Mouse (Mus musculus): ENCODE measurements around the gene Lrp10. TPM values are rescaled to one million over a fixed set of nuclear protein-coding genes. Genes with fewer than 3 reads are reported as not detected.

Lrp10 gene
- polyA plus RNA-seq, 2 experiments: 40.9 to 45.7 TPM

DNA sequence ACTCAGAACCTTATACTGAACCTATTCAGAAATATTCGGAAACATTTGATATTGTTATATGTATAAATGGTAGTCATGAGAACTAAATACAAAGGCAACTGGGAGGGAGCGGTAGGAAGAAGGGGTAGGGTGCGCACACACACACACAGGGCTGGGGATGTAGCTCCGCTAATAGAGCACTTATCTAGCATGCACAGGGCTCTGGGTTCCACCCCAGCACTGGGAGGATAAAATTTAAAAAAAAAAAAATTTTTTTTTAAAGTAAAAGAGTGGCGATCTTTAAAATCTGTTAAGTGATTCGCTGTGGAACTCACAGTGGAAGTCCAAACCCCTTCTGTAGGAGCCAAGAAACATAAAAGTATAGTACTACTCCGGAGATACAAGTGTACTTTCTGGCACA, 22.0 kb downstream of the Lrp10 start:
- H3K36me3 ChIP-seq (ENCODE audit: control insufficient read depth, insufficient read depth, low read length): no peaks in the 10 kb centered on the region
- no peak overlapping the region for H3K27ac ChIP-seq (replicated peaks; ENCODE audit: low read depth, low read length)
- no peak for TF ChIP-seq POLR2A (IDR thresholded peaks at IDR 0.05; ENCODE audit: borderline replicate concordance, extremely low read depth, insufficient read depth, insufficient read length)
- H3K4me3 ChIP-seq (replicated peaks; ENCODE audit: low read length): no peak overlapping the region
- DNase-seq (ENCODE audit: low spot score) (no peak), ATAC-seq (ENCODE audit: low FRiP score, low read depth) (no peak)
- no peaks in the 10 kb centered on the region for H3K27me3 ChIP-seq (ENCODE audit: control insufficient read depth, insufficient read depth, low read length)
- H3K4me1 ChIP-seq (ENCODE audit: control insufficient read depth, insufficient read depth, low read length): no peaks in the 10 kb centered on the region
- H3K4me2 ChIP-seq (replicated peaks; ENCODE audit: low read depth, low read length, severe bottlenecking): no peak overlapping the region
- WGBS: 84% methylated on average over 7 of the region's 7 CpGs
- no peak overlapping the region for H3K9ac ChIP-seq (ENCODE audit: low read depth, low read length, severe bottlenecking)
- H3K9me3 ChIP-seq (ENCODE audit: control insufficient read depth, low read length): no peaks in the 10 kb centered on the region

DNA sequence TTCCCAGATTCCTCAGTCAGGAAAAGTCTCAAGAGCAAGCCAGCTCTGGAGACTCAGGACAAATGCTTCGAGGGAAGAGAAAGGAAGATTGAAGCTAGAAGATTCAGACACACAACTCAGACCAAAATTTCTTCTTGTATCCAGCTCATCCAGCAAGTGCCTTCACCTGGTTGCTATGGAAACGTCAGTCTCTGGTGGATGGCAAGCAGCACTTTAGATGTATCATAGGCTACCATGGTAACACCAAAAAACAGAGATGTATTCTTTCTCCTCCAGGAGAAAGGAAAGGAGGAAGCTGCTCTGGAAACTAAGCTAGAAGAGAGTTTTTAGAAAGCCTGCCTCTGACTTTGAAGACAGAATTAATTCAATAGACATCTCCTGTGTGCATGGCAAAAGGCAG, 23.8 kb downstream of the Lrp10 start:
- H3K36me3 ChIP-seq (ENCODE audit: control insufficient read depth, insufficient read depth, low read length): no peaks in the 10 kb centered on the region
- H3K4me2 ChIP-seq (replicated peaks; ENCODE audit: low read depth, low read length, severe bottlenecking): no peak overlapping the region
- WGBS: 75% methylated on average over 2 of the region's 2 CpGs
- no peak for TF ChIP-seq POLR2A (IDR thresholded peaks at IDR 0.05; ENCODE audit: borderline replicate concordance, extremely low read depth, insufficient read depth, insufficient read length)
- H3K27me3 ChIP-seq (ENCODE audit: control insufficient read depth, insufficient read depth, low read length): no peaks in the 10 kb centered on the region
- no peak overlapping the region for H3K27ac ChIP-seq (replicated peaks; ENCODE audit: low read depth, low read length)
- no peak overlapping the region for H3K9ac ChIP-seq (ENCODE audit: low read depth, low read length, severe bottlenecking)
- H3K4me1 ChIP-seq (ENCODE audit: control insufficient read depth, insufficient read depth, low read length): no peaks in the 10 kb centered on the region
- H3K9me3 ChIP-seq (ENCODE audit: control insufficient read depth, low read length): no peaks in the 10 kb centered on the region
- no peak overlapping the region for H3K4me3 ChIP-seq (replicated peaks; ENCODE audit: low read length)
- ATAC-seq (ENCODE audit: low FRiP score, low read depth): no peak
- DNase-seq (ENCODE audit: low spot score): no peak

DNA sequence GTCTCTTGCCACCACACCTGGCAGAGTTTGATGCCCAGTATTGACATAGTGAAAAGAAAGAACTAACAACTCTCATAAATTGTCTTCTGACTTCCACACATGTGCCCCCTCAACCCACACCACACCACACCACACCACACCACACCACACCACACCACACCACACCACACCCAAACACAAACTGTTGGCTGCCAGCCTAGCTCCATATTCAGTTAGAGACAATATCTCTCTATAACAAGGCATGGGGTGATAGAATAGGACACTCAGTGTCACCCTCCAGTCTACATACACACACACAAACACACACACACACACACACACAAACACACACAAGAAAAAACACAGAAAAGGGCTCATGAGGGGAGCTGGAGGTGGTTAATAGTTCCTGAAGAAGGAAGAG, 24.4 kb downstream of the Lrp10 start:
- Histone ChIP-seq H3K9ac (ENCODE audit: low read depth, low read length, severe bottlenecking) (no peak overlapping the region), H3K4me2 (replicated peaks; ENCODE audit: low read depth, low read length, severe bottlenecking) (no peak overlapping the region), H3K36me3 (ENCODE audit: control insufficient read depth, insufficient read depth, low read length) (no peaks in the 10 kb centered on the region), H3K4me1 (ENCODE audit: control insufficient read depth, insufficient read depth, low read length) (no peaks in the 10 kb centered on the region), H3K9me3 (ENCODE audit: control insufficient read depth, low read length) (no peaks in the 10 kb centered on the region), H3K27ac (replicated peaks; ENCODE audit: low read depth, low read length) (no peak overlapping the region), H3K27me3 (ENCODE audit: control insufficient read depth, insufficient read depth, low read length) (no peaks in the 10 kb centered on the region), H3K4me3 (replicated peaks; ENCODE audit: low read length) (no peak overlapping the region)
- TF ChIP-seq POLR2A (IDR thresholded peaks at IDR 0.05; ENCODE audit: borderline replicate concordance, extremely low read depth, insufficient read depth, insufficient read length): no peak
- ATAC-seq (ENCODE audit: low FRiP score, low read depth) (no peak), DNase-seq (ENCODE audit: low spot score) (no peak)

DNA sequence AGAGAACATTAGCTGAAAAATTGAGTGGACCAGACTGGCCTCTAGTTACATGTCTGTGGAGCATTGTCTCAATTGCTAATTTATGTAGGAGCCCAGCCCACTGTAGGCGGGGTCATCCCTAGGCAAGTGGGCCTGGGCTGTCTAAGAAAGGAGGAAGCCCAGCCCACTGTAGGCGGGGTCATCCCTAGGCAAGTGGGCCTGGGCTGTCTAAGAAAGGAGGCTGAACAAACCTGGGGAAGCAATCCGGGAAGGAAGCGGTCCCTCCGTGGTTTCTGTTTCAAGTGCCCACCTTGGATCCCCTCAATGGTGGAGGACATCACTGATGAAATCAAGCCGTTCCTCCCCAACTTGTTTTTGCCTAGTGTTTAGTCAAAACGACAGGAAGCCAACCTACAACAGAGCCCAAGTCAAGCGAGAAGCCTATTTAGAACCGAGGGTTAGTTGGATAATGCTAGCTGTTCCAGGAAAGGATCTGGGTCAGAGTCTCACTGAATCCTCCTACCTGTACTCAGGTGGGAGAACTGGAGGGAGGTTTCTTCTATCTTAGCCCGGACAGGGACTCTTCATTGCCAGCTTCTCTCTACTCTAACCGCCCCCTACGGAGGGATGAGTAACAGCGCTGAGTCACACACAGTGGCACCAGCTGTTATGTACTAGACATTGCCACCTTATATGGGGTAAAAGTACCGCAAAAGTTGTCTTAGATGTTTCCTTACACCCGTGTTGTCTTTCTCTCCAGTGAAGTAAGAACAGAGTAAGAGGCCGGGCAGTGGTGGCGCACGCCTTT, 28.6 kb downstream of the Lrp10 start:
- Histone ChIP-seq H3K4me1 (ENCODE audit: control insufficient read depth, insufficient read depth, low read length) (no peaks in the 10 kb centered on the region), H3K27ac (replicated peaks; ENCODE audit: low read depth, low read length) (no peak overlapping the region), H3K36me3 (ENCODE audit: control insufficient read depth, insufficient read depth, low read length) (no peaks in the 10 kb centered on the region), H3K4me3 (replicated peaks; ENCODE audit: low read length) (no peak overlapping the region), H3K9me3 (ENCODE audit: control insufficient read depth, low read length) (no peaks in the 10 kb centered on the region), H3K4me2 (replicated peaks; ENCODE audit: low read depth, low read length, severe bottlenecking) (no peak overlapping the region), H3K9ac (ENCODE audit: low read depth, low read length, severe bottlenecking) (no peak overlapping the region), H3K27me3 (ENCODE audit: control insufficient read depth, insufficient read depth, low read length) (no peaks in the 10 kb centered on the region)
- 65% methylated on average over 18 of the region's 18 CpGs for WGBS
- DNase-seq (ENCODE audit: low spot score): no peak
- no peak for TF ChIP-seq POLR2A (IDR thresholded peaks at IDR 0.05; ENCODE audit: borderline replicate concordance, extremely low read depth, insufficient read depth, insufficient read length)
- ATAC-seq (ENCODE audit: low FRiP score, low read depth): no peak

DNA sequence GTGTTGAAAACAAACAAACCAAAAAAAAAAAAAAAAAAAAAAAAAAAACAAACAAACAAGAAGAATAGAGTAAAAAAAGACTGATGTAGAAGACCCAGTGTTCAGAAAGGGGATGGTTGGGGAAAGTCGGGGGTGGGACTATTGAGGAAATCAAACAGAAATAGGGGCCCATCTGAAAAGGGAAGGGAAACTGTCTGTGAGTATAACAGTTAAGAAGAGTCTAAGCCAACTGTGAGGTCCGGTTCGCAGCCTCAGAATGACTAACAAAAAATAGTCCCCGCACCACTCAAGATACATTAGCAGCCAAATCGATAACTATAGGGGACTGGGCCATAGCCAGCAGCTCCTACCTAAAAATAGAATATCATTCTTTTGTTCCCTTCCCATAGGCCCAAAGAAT, 29.3 kb downstream of the Lrp10 start:
- H3K9me3 ChIP-seq (ENCODE audit: control insufficient read depth, low read length): no peaks in the 10 kb centered on the region
- DNase-seq (ENCODE audit: low spot score): no peak
- H3K4me2 ChIP-seq (replicated peaks; ENCODE audit: low read depth, low read length, severe bottlenecking): no peak overlapping the region
- 89% methylated on average over 5 of the region's 5 CpGs for WGBS
- no peaks in the 10 kb centered on the region for H3K36me3 ChIP-seq (ENCODE audit: control insufficient read depth, insufficient read depth, low read length)
- H3K9ac ChIP-seq (ENCODE audit: low read depth, low read length, severe bottlenecking): no peak overlapping the region
- no peaks in the 10 kb centered on the region for H3K27me3 ChIP-seq (ENCODE audit: control insufficient read depth, insufficient read depth, low read length)
- ATAC-seq (ENCODE audit: low FRiP score, low read depth): no peak
- H3K4me1 ChIP-seq (ENCODE audit: control insufficient read depth, insufficient read depth, low read length): no peaks in the 10 kb centered on the region
- TF ChIP-seq POLR2A (IDR thresholded peaks at IDR 0.05; ENCODE audit: borderline replicate concordance, extremely low read depth, insufficient read depth, insufficient read length): no peak
- no peak overlapping the region for H3K27ac ChIP-seq (replicated peaks; ENCODE audit: low read depth, low read length)
- no peak overlapping the region for H3K4me3 ChIP-seq (replicated peaks; ENCODE audit: low read length)
